Mouse (Mus musculus) right cerebral cortex, adult 18-20 months (tissue): ENCODE data around the gene Uba3.

ENCODE experiments used
- DNase-seq: peaks from one replicate; pipeline ENCODE4 v3.0.0; 2022; ENCODE audit warnings: mixed read lengths

The Uba3 gene

DNA sequence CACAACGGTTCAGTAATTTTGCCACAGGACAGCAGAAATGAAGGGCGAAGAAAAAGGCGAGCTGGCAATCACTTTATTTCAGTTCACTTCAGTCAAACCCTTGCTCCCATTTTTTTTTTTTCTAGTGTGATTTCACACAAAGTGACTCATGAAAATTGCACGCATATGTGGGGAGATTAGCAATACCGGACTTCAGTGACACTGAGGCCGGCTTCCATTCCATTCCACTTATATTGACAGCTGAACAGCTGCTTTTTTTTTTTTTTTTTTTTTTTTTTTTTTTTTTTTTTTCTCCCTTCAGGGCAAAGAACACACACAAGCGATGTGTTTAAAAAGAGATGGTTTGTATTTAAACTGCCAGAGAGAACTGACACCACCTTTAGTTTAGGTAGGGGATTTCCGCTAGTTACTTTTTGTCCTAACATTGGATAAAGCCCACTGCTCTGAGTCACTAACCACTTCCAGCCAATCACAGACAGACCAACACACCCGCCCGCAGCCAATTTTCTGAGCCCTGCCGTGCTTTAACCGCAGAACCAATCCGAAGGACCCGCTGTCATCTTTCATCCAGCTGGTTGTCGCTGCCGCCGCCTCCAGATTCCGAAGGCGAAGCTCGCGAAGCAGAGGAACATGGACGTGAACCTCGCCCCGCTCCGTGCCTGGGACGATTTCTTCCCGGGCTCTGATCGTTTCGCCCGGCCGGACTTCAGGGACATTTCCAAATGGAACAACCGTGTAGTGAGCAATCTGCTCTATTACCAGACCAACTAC, 4.9 kb upstream of the Uba3 start, which contains the start of gene Arl6ip5:
Arl6ip5 (plus strand) TSS at position 499 of the 771 bp plus-strand sequence.
- DNase-seq = peak; percentile 93

DNA sequence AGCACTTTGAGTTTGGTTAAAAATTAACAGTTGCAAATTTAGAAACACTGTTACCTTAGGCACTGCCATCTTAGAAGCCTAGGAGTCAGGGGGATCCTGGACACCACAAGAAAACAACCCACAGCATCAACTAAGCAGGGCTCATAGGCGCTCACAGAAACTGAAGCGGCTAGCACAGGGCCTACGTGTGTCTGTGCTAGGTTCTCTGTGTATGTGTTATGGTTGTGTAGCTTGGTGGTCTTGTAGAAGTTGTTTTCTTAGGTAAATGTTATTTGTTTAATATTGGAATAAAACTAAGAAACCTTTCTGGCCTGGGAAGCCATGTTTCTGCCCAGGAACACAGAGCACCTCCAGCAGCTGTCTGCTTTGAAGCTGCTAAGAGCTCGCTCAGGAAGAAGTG, 4.3 kb upstream of the Uba3 start:
- DNase-seq = no peak

DNA sequence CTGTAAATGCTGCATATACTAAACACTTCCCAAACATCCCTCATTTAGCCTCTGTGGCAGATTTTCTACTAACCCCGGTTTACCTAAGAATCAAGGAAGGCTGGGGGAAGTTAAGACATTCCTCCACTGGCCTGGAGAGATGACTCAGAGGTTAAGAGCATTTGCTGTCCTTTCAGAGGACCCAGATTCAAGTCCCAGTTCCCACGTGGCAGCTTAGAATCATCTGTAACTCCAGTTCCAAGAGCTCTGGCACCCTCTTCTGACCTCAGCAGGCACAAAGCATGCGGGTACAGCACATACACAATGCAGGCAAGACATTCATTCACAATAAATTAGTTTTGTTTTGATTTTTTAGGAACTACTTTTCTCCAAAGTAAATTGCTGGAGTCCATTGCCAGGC, 3.8 kb upstream of the Uba3 start:
- no peak for DNase-seq

DNA sequence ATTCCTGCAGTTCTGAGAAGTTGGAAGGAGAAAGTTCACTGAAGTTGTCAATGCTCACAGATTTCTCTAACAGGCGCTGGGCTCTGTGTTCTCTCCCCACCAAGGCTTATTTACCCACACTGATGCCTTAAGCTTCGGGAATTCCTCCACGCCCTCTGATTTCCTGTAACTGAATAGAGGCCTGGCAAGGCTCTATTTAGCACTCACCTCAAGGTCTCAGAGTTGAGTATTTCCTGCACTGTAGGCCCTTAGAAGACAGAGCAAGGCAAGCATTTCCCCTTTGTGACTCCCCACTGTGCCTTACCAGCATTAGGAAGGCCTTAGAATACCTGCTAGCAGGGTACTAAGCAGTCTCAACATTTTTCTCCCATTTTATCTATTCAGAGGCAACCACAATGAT, 3.0 kb upstream of the Uba3 start:
- no peak for DNase-seq

DNA sequence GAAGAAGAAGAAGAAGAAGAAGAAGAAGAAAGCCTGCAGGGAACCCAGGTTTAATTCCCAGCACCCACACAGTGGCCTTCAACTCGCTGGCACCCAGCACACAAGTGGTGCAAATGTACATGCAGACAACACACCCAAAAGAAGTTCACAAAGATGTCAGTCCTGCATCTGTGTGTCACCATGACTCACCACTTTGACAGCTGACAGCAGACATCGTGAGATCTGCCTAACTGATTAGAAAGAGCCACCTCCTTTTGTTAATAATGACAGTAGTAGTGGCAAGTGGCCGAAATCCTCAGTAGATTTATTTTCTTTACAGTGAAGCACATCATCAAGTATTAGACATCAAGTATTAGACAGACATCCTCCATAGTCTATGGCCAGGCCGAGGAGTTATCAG, 1.6 kb upstream of the Uba3 start:
- no peak for DNase-seq

DNA sequence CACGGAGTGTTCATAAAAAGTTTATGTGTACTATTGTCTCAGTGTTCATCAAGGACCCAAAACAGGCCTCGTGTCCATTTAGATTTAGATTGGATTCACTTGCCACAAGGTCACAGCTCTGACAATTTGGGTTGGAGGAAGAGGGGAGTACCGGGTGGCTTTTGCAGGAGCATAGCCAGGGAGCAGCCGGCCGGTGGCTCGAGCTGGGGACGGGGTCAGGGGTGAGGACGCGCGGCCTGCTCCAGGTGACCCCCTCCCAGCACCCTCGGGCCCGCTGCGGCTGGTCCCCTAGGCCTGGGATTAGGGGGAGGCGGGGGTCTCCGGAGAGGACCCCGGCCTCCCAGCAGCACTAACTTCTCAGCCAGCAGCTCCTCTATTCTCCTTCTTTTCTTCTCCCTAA, 495 bp downstream of the Uba3 start:
- DNase-seq = no peak

DNA sequence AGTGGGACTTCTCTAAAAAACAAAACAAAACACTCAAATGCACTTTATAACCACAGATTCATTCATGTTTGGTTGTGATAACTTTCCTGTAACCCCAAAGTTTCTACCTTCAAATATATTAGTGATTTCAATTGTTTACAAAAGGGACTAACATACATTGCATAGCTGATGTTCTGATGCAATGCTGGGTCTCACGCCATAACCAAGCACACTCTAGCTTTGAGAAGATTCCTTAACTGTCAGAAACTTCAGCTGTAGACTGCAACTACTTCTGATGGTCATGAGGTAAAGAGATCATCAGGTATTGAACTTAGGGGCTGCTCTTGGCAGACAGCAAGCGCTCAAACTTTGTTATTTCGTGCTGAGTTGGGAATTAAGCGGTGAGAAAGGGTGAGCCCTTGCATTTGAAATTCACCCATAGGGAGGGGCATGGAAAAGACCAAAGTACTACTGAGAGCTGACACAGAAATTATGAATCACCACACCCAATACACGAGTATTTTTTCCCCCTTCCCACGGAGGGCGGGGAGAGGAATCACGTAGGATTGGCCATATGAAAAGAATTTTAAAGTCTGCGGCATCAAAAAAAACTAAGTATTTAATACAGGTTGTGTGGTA, 1.1 kb downstream of the Uba3 start:
- no peak for DNase-seq

DNA sequence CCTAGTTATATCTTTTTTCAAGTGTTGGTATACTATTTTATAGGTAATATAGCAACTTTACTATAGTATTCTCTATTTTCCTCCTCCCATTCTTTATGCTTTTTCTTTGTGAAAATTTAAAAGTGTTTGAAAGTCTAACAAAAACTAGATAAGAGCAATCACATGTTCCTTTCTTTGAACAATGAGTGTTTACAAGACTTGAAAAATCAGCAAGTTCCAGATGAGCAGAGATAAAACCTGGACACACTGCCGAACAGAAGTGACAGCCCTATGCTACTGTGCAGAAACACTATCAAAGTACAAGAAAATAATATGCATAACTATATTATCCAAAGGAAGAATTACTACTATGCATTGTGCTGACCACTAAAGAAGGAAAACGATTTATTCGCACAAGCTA, 3.0 kb downstream of the Uba3 start:
- no peak for DNase-seq

DNA sequence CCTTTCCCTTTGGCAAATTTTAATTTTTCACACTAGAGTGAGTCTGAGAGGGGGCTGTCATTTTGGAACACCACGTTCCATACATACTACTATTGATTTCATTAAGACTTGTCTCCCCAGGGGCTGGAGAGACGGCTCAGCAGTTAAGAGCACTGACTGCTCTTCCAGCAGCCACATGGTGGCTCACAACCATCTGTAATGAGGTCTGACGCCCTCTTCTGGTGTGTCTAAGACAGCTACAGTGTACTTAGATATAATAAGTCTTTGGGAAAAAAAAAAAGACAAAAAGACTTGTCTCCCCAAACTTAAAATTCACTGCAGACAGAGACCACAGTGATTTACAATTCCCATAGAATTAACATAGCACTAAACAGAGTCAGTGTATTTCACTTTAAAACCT, 5.0 kb downstream of the Uba3 start:
- no peak for DNase-seq

DNA sequence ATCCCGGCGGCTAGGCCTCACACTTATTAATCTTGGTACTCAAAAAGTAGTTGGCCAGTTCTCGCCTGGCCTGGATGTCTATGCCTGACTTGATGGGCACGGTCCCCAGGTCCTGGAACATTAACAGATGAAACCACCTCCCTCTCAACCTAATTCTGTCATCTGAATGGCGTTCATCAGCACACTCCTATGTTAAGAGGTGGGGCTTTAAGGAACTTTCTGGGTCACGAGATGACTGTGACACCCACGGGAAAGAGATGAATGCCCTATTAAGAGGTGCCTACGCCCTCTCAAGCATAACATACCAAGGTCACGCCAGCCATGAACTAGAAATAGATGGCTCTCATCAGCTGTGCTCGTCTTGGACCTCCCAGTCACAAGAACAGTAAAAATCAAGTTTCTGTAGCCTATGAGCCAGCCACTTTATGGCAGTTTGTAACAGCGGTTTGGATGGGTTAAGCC, 26.0 kb downstream of the Uba3 start:
- no peak for DNase-seq

DNA sequence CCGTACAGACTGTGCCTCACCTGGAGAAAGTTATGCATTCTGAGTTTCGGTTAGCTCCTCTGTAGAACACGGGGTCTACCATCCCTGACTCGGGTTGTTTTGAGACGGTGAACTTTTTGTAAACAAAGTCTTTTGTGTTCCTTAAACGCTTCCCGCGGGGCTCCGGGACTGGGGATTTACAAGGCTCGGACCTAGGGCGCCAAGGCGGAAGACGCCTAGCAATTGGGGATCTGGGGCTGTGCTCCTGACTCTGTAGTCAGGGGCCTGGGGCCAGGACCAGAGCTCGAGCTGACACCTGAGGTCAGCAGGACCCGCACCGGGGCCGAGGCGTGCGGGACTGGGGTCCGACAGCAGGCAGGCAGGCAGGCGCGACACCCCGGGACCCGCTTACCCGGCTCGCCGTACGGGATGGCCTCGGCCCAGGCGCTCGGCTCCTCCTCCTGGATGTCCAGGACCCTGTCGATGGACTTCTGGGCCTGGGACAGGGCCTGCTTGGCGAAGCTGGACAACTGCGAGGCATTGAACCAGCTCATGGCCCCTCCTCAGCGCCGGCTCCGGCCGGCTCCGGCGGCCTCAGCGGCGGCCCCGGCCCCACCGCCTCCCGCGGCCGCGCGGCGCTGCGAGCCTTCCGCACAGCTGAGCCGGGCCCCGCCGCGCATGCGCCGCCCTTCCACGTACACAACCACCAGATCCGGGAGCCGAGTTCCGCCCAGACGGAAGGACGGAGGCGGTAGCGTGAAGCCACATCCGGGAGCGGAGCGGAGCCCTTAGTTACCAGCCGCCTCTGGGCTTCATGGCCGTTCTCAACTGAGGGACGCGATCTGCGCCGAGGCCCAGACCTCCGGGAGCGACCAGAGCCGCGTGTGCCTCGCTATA, 26.7 kb downstream of the Uba3 start, which contains the start of gene Tmf1:
Tmf1 (minus strand) TSS at position 632 of the 876 bp plus-strand sequence.
- DNase-seq = peak; percentile 97

DNA sequence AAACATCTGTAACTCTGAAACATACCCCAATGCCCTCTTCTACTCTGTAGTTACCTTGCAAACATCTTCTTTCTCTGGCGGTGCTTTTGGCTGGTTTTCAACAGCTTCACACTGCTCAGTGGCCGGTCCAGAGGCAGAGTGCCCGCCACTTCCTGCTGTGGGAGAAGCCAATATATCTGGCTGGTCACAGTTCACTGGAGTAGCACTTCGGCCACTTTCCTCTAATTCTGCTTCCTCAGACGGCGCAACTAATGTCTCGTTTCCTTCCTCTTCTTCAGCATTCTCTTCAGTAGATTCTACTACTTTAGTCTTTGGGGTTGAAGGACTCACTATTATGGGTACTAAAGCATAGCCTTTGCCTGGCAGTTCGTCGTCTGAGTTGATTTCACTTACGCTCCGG, 29.7 kb downstream of the Uba3 start:
- DNase-seq = no peak

DNA sequence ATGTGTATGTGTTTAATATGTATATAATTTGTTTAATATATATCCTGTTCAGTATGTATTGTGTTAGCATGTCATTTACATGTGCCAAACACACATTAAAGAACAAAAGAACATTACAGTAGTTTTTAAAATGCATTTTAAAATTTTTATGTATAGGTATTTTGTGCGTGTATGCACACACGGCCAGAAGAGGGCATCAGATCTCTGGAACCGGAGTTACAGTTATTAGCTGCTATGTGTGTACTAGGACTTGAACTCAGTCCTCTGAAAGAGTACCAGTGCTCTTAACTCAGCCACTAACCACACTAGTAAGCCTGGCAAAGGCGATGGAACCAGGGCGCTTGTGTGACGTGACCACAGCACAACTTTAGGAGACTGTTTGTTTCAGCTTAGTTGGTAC, 55.3 kb downstream of the Uba3 start:
- no peak for DNase-seq

DNA sequence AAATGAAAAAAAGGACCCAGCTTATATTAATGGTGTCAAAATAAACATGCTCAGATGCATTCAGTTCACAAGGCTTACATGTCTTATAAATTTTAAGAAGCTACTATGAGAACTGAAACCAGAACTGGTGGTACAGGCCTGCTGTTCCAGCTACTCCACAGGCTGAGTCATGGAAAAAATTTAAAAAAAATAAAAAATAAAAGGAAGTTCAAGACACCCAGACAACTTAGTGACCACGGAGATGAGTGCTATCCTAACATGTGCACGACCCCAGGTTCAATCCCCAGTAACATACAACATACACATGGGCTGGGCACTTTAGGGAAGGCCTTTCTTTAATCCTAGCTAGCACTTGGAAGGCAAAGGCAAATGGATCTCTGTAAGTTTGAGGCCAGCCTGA, 55.7 kb downstream of the Uba3 start:
- no peak for DNase-seq

DNA sequence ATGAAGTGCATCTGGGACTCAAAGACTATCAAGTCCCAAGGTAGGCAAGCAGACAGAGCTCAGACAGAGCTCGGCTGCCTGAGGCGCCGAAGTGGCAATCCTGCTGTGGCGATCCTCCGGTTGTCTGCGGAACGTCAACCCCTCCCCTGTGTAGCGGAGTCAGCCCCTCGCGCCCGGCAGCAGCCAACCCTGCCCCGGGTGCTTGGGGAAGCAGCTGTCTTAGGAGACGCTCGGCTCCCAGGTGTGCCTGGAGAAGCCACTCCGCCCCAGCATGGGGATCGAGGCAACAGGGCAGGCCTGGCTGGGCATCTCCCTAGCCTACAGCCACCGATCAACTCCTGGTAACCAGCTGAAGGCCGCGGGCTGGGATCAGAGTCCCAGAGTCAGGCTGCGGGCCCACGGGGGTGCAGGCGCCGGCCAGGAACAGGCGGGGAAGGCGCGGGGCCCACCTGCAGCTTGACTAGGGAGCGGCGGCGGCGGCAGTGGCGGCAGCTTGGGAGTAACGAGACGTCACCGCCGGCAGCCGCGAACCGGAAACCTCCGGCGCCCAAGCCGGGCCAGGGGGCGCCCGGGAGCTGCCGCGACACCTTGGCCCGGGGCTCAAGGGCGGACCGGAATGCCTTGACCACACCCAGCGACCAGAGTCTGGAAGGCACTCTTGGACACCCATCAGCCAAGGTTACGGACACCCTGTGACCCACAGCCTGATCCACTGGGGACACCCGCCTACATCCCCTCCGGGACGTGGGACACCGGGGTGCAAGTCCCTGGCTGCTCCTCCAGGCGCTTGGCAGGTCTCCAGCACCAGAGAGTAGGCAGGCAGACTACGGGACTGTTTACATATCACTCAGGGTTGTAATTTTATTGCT, 56.8 kb downstream of the Uba3 start, which contains the start of gene Eogt:
Eogt (minus strand) TSS at position 800 of the 869 bp plus-strand sequence.
- peak; percentile 75 for DNase-seq

DNA sequence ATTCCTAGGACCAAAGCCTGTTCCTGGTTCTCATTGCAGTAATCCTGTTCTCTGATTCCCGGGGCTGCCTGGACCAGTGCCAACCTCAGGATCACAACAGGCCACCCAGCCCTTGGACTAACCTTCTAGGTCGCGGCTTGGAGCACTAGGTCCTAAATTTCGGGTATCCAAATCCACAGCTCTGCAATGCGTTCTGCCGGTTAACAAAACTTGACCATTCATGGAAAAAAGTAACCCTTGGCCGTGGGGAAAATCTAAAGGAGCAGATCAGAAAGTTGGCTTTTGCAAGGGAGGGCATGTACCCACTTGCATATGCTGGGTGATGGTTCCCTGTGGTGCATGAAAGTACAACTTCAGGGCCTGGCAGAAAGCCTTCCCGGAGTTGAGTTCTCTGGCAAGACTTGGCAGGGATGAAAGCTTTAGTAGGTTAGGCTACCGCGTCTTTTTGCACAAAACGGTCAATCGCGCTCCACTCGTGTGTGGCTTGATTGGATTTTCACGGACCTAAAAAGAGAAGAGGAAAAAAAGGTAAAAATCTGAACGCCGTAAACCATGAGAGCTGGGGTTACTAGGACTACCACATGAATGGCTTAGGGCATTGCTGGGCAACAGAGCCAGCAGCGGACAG, 57.6 kb downstream of the Uba3 start:
- DNase-seq = peak; percentile 29

DNA sequence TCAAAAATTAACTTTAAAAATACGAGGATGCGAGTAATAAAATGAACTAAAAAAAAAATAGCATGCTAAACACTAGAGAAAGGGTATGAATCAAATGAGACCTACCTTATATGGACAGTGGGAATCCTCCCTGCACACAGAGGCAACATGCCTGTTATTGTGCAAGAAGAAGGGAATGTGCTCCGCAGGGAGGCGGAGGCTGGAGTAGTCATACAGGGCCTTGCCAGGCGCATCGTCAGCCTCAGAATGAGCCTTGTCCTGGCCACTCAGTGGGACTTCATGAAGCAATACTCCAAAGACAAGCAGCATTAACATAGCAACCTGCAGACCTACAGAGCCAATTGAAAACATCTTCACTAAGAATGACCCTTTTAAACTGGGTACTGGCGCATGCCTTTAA, 60.3 kb downstream of the Uba3 start:
- DNase-seq = no peak

DNA sequence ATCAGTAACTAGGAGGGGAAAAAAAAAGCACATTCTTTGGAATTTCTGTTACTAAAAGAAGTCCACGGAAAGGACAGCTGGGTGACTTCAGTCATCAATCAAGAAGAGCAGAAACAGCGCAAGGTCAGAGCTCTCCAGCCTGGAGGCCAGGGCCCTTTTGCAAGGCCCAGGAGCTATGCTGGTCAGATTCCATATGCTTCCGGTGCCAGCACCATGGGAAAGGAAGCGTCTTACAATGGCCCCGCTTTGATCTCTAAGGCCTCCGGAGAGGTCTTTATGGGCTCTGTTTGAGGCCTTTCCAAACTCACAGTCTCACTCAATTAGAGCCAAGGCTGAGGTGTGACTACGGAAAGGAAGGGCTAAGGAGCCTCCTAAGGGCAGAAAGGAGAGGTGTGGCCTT, 61.1 kb downstream of the Uba3 start:
- no peak for DNase-seq

DNA sequence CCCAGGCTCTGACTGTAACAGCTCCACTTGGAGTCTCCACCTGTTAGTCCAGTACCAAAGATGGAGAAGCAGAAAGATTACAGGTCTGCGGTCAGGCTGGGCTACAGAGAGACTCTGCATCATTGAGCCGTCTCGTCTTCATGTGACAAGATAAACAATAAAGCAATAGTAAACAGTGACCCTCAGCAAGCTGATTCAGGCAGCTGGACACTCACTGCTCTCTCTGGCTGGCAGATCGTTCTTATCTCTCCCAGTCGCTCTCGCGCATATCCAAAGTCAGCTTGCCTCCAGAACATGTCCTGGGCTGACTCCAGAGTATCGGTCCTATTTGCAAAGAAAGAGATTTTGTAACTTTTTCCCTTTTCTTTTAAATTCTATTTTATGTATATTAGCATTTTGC, 62.8 kb downstream of the Uba3 start:
- DNase-seq = no peak

DNA sequence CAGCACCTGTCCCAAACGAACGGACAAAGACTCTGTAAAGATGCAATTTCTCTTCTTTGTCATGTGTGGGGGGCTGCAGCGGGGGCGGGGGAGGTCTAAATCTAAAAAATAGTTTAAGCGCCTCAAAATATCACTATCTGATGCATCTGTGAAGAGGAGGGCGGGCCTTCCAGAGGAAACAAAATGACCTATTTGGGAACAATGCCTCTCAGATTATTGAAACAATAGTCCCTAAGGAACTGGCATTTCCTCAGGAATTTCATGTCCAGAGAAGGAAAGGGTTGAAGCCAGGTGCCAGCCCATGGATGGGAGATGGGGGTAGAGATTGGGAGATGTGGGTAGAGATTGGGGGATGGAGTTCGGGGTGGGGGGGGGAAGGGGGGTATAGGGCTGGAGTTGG, 63.6 kb downstream of the Uba3 start:
- DNase-seq = no peak
